Mouse (Mus musculus) myocyte (in vitro differentiated cells): ENCODE data around the gene Atp5g1. TPM values are rescaled to one million over a fixed set of nuclear protein-coding genes. Genes with fewer than 3 reads are reported as not detected.
"Not testable (repeated sequence)": the region's sequence is repeated elsewhere in the genome, so short reads cannot be mapped to it uniquely, and the experiment has no call there.

ENCODE experiments used
- H3K27me3 ChIP-seq: one replicate; pipeline ENCODE4 v1.6.1; 2011; ENCODE audit not compliant: control insufficient read depth, insufficient read depth, insufficient read length
- H3K36me3 ChIP-seq: one replicate; pipeline ENCODE4 v1.6.1; 2011; ENCODE audit not compliant: control insufficient read depth, insufficient read depth
- H3K4me2 ChIP-seq: one replicate; pipeline ENCODE4 v1.6.1; 2011; ENCODE audit warnings: low read depth, control low read depth
- H3K4me3 ChIP-seq: one replicate; pipeline ENCODE4 v1.5.1; 2011; ENCODE audit warnings: mild to moderate bottlenecking, control low read depth, moderate library complexity
- H3K79me2 ChIP-seq: one replicate; pipeline ENCODE4 v1.6.1; 2011; ENCODE audit not compliant: control insufficient read depth, insufficient read depth
- H3ac ChIP-seq: one replicate; pipeline ENCODE4 v1.6.1; 2011; ENCODE audit not compliant: control insufficient read depth, insufficient read length
- CEBPB ChIP-seq: IDR thresholded peaks from 2 replicates; pipeline ENCODE4 v1.6.1; 2011; ENCODE audit warnings: mild to moderate bottlenecking, moderate library complexity; ENCODE audit not compliant: poor library complexity, insufficient read depth, severe bottlenecking
- E2F4 ChIP-seq: IDR thresholded peaks from one replicate; pipeline ENCODE4 v1.6.1; 2011; ENCODE audit warnings: mild to moderate bottlenecking, control low read depth, moderate library complexity; ENCODE audit not compliant: insufficient read depth
- MAX ChIP-seq: IDR thresholded peaks from one replicate; pipeline ENCODE4 v1.6.1; 2011; ENCODE audit warnings: low read depth, mild to moderate bottlenecking, control low read depth
- MYOD1 ChIP-seq, 3 experiments: IDR thresholded peaks; one replicate each; pipeline ENCODE4 v1.6.1; 2011; ENCODE audit warnings: control low read depth in 2 of 3, low read depth in 2 of 3, mild to moderate bottlenecking in 2 of 3, moderate library complexity in 1 of 3; ENCODE audit not compliant: insufficient read length in 2 of 3, control insufficient read depth in 1 of 3
- MYOG ChIP-seq, 3 experiments: IDR thresholded peaks; one replicate each; pipeline ENCODE4 v1.6.1; 2011; ENCODE audit warnings: control low read depth in 2 of 3, low read depth in 2 of 3, mild to moderate bottlenecking in 2 of 3; ENCODE audit not compliant: insufficient read length in 2 of 3, control insufficient read depth in 1 of 3, insufficient read depth in 1 of 3
- POLR2A ChIP-seq: IDR thresholded peaks from one replicate; pipeline ENCODE4 v1.6.1; 2011; ENCODE audit warnings: low read depth, mild to moderate bottlenecking, control low read depth, moderate library complexity; ENCODE audit not compliant: insufficient read length
- POLR2AphosphoS2 ChIP-seq: IDR thresholded peaks from one replicate; pipeline ENCODE4 v1.6.1; 2011; ENCODE audit warnings: low read depth, control low read depth; ENCODE audit not compliant: insufficient read length
- REST ChIP-seq: IDR thresholded peaks from one replicate; pipeline ENCODE4 v1.6.1; 2011; ENCODE audit warnings: mild to moderate bottlenecking, control low read depth, moderate library complexity; ENCODE audit not compliant: insufficient read depth, insufficient read length
- SRF ChIP-seq: IDR thresholded peaks from one replicate; pipeline ENCODE4 v1.6.1; 2011; ENCODE audit warnings: low read depth; ENCODE audit not compliant: control insufficient read depth, insufficient read length
- TCF12 ChIP-seq: IDR thresholded peaks from one replicate; pipeline ENCODE4 v1.6.1; 2011; ENCODE audit warnings: mild to moderate bottlenecking, control low read depth; ENCODE audit not compliant: poor library complexity, insufficient read depth, severe bottlenecking
- TCF3 ChIP-seq: IDR thresholded peaks from one replicate; pipeline ENCODE4 v1.6.1; 2011; ENCODE audit warnings: low read depth, control low read depth; ENCODE audit not compliant: insufficient read length
- USF1 ChIP-seq: IDR thresholded peaks from one replicate; pipeline ENCODE4 v1.6.1; 2011; ENCODE audit warnings: low read depth, mild to moderate bottlenecking, control low read depth, moderate library complexity
- polyA plus RNA-seq: library from polyadenylated mRNA; unstranded; fragments of >200 nt; fragmentation: generic; extraction: Trizol; gene quantifications from one replicate; pipeline ENCODE4 v1.2.1, GENCODE M21; 2012; ENCODE audit warnings: missing spikeins

Atp5g1 gene
- polyA plus RNA-seq: 1,235 TPM

GRCm38 (mm10) chr11:96075509-96076220, at the start of gene Atp5g1:
TSS of gene Atp5g1 (minus strand) at chr11:96075670.
- Histone ChIP-seq H3K79me2 (peaks cover 18% of the 10 kb centered on the region), H3K36me3 (peaks cover 2% of the 10 kb centered on the region), H3ac (peak within 1 kb of the TSS; percentile 55), H3K4me3 (peak within 1 kb of the TSS; percentile 100), H3K27me3 (no peaks in the 10 kb centered on the region), H3K4me2 (peak within 1 kb of the TSS; percentile 98)
- peak in 1 of 3 experiments; percentile 10 for TF ChIP-seq MYOD1 (IDR thresholded peaks at IDR 0.05; ENCODE audit: control insufficient read depth in 1 of 3, insufficient read length in 2 of 3, low read depth in 2 of 3)
- TF ChIP-seq CEBPB: no peak
- TF ChIP-seq POLR2A: peak; percentile 100
- TF ChIP-seq E2F4: no peak
- TF ChIP-seq USF1: peak; percentile 95
- TF ChIP-seq TCF3: no peak
- peak; percentile 99 for TF ChIP-seq POLR2AphosphoS2
- TF ChIP-seq SRF: no peak
- TF ChIP-seq REST: peak; percentile 29
- peak; percentile 81 for TF ChIP-seq MAX
- no peak for TF ChIP-seq MYOG (IDR thresholded peaks at IDR 0.05; ENCODE audit: control insufficient read depth in 1 of 3, insufficient read depth in 1 of 3, insufficient read length in 2 of 3, low read depth in 2 of 3)
- TF ChIP-seq TCF12: no peak

- no peak for TF ChIP-seq REST
- TF ChIP-seq POLR2A: no peak
- no peak for TF ChIP-seq TCF12
- TF ChIP-seq POLR2AphosphoS2: no peak
- no peak for TF ChIP-seq TCF3
- no peak for TF ChIP-seq MYOG (IDR thresholded peaks at IDR 0.05; ENCODE audit: control insufficient read depth in 1 of 3, insufficient read depth in 1 of 3, insufficient read length in 2 of 3, low read depth in 2 of 3)
- no peak for TF ChIP-seq USF1
- TF ChIP-seq MAX: no peak
- no peak for TF ChIP-seq E2F4
- TF ChIP-seq SRF: no peak
- TF ChIP-seq CEBPB: no peak
- TF ChIP-seq MYOD1 (IDR thresholded peaks at IDR 0.05; ENCODE audit: control insufficient read depth in 1 of 3, insufficient read length in 2 of 3, low read depth in 2 of 3): no peak
- peak overlapping the region; percentile 94 for H3K4me2 ChIP-seq
- no peaks in the 10 kb centered on the region for H3K27me3 ChIP-seq
- H3K4me3 ChIP-seq: peak overlapping the region; percentile 12
- no peak overlapping the region for H3ac ChIP-seq
- H3K79me2 ChIP-seq: no peaks in the 10 kb centered on the region
- H3K36me3 ChIP-seq: no peaks in the 10 kb centered on the region
These were observed 48.8 kb upstream of the Atp5g1 start for GRCm38 (mm10) chr11:96124052-96124914.

GRCm38 (mm10) chr11:96122806-96123205, 47.3 kb upstream of the Atp5g1 start:
- not testable (repeated sequence) for H3K36me3 ChIP-seq, H3ac ChIP-seq, H3K4me3 ChIP-seq, H3K79me2 ChIP-seq, H3K27me3 ChIP-seq
- H3K4me2 ChIP-seq: peak overlapping the region; percentile 42

DNA sequence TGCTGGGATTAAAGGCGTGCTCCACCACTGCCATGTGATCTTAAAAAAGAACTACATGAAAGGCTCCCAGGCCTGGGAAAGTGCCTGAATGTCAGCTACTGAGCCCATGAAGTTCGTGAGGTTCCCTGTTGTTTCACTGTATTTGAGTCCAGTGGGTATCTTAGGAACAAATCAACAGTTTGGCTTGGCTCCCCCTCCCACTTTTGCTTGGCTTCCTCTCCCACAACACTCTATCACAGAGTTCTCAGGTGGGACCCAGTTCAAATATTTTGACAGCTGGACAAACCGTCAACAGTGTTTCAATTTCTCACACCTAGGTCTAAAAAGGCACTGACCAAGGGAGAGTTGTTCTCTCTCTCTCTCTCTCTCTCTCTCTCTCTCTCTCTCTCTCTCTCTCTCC, 43.9 kb upstream of the Atp5g1 start:
- Histone ChIP-seq H3ac (no peak overlapping the region), H3K4me3 (no peak overlapping the region), H3K36me3 (no peaks in the 10 kb centered on the region), H3K4me2 (no peak overlapping the region), H3K79me2 (no peaks in the 10 kb centered on the region), H3K27me3 (no peaks in the 10 kb centered on the region)
- TF ChIP-seq REST (no peak), CEBPB (no peak), TCF3 (no peak), SRF (no peak), POLR2AphosphoS2 (no peak), MYOG (IDR thresholded peaks at IDR 0.05; ENCODE audit: control insufficient read depth in 1 of 3, insufficient read depth in 1 of 3, insufficient read length in 2 of 3, low read depth in 2 of 3) (no peak), TCF12 (no peak), MYOD1 (IDR thresholded peaks at IDR 0.05; ENCODE audit: control insufficient read depth in 1 of 3, insufficient read length in 2 of 3, low read depth in 2 of 3) (no peak), E2F4 (no peak), MAX (no peak), POLR2A (no peak), USF1 (no peak)

DNA sequence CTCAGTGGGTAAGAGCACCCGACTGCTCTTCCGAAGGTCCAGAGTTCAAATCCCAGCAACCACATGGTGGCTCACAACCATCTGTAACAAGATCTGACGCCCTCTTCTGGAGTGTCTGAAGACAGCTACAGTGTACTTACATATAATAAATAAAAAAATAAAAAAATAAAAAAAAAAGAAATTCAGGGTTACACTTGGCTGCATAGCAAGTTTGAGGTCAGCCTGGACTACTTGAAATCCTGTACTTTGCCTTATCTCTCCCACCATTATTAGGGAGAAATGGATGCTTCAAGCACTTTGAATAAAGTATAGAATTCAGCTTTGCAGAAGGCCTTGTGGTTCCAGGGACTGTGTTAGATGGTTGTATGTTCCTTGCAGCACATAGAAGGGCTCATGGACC, 41.5 kb upstream of the Atp5g1 start:
- H3ac ChIP-seq, H3K4me2 ChIP-seq, H3K79me2 ChIP-seq, H3K4me3 ChIP-seq, H3K36me3 ChIP-seq, H3K27me3 ChIP-seq: not testable (repeated sequence)
